Mouse (Mus musculus): ENCODE data around the gene Megf6. TPM values are rescaled to one million over a fixed set of nuclear protein-coding genes. Genes with fewer than 3 reads are reported as not detected.

Gene Megf6
- total RNA-seq, 4 experiments from 2014 or later = 0.21 to 0.67 (median 0.25) TPM

GRCm38 (mm10) chr4:154211459-154211858 is 40.9 kb downstream of the Megf6 start:
- DNase-seq (ENCODE audit: low spot score in 2 of 2) = no peak

- no peak for DNase-seq (ENCODE audit: low spot score in 2 of 2)
Observed at GRCm38 (mm10) chr4:154213586-154213985, 43.1 kb downstream of the Megf6 start.

- no peak for DNase-seq (ENCODE audit: low spot score in 2 of 2)
Observed at GRCm38 (mm10) chr4:154214075-154214474, 43.5 kb downstream of the Megf6 start.

GRCm38 (mm10) chr4:154217711-154218350 is 47.3 kb downstream of the Megf6 start:
- DNase-seq (ENCODE audit: low spot score in 2 of 2) = no peak

- no peak for DNase-seq (ENCODE audit: low spot score in 2 of 2)
Observed at GRCm38 (mm10) chr4:154222773-154223172, 52.2 kb downstream of the Megf6 start.

- no peak for DNase-seq (ENCODE audit: low spot score in 2 of 2)
Observed at GRCm38 (mm10) chr4:154224267-154224969, 53.9 kb downstream of the Megf6 start.

GRCm38 (mm10) chr4:154224970-154225309 is 54.4 kb downstream of the Megf6 start:
- DNase-seq (ENCODE audit: low spot score in 2 of 2) = no peak

- DNase-seq (ENCODE audit: low spot score in 2 of 2) = no peak
Observed at GRCm38 (mm10) chr4:154226678-154227077, 56.1 kb downstream of the Megf6 start.

- peak in 1 of 2 experiments; percentile 20 for DNase-seq (ENCODE audit: low spot score in 2 of 2)
Observed at GRCm38 (mm10) chr4:154228336-154228735, 57.8 kb downstream of the Megf6 start.

- DNase-seq (ENCODE audit: low spot score in 2 of 2) = no peak
Observed at GRCm38 (mm10) chr4:154229569-154229968, 59.0 kb downstream of the Megf6 start.

- DNase-seq (ENCODE audit: low spot score in 2 of 2) = no peak
Observed at GRCm38 (mm10) chr4:154231380-154231779, 60.9 kb downstream of the Megf6 start.

GRCm38 (mm10) chr4:154232295-154232694 is 61.8 kb downstream of the Megf6 start:
- DNase-seq (ENCODE audit: low spot score in 2 of 2) = peak in 1 of 2 experiments; percentile 27

- DNase-seq (ENCODE audit: low spot score in 2 of 2) = no peak
Observed at GRCm38 (mm10) chr4:154236001-154236400, 65.5 kb downstream of the Megf6 start.

GRCm38 (mm10) chr4:154236893-154237292 is 66.4 kb downstream of the Megf6 start:
- no peak for DNase-seq (ENCODE audit: low spot score in 2 of 2)

GRCm38 (mm10) chr4:154237306-154237705 is 66.8 kb downstream of the Megf6 start:
- DNase-seq (ENCODE audit: low spot score in 2 of 2) = no peak

- DNase-seq (ENCODE audit: low spot score in 2 of 2) = no peak
Observed at GRCm38 (mm10) chr4:154239199-154239598, 68.7 kb downstream of the Megf6 start.

- no peak for DNase-seq (ENCODE audit: low spot score in 2 of 2)
Observed at GRCm38 (mm10) chr4:154240608-154241007, 70.1 kb downstream of the Megf6 start.

GRCm38 (mm10) chr4:154245342-154245741 is 74.8 kb downstream of the Megf6 start:
- no peak for DNase-seq (ENCODE audit: low spot score in 2 of 2)

GRCm38 (mm10) chr4:154246115-154247040 is 75.8 kb downstream of the Megf6 start:
- peak; percentile 57 to 66 for DNase-seq (ENCODE audit: low spot score in 2 of 2)

GRCm38 (mm10) chr4:154247207-154248091 is 76.9 kb downstream of the Megf6 start:
- DNase-seq (ENCODE audit: low spot score in 2 of 2) = no peak
